Mouse (Mus musculus): Measurements from ENCODE around the gene Slc48a1. TPM values are rescaled to one million over a fixed set of nuclear protein-coding genes. Genes with fewer than 3 reads are reported as not detected.

Gene Slc48a1
- polyA plus RNA-seq, 1 experiment from 2014 or later, result 18.9 TPM

DNA sequence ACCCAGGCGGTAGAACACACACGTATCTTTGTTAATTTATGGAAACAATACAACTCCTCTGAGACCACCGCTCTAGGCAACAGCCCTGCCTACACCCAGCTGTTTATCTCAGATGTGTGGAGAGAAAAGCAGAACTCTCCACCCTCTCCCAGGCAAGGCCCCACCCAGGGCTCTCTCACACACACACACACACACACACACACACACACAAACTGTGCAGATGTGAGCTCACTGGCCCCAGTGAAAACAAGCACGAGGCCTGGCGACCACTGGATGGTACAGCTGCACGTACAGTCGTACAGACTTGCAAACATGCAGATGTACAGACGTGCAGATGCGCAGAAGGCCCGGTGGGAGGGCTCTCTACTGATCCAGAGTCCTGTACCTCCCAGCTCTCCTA is 33.4 kb upstream of the Slc48a1 start:
- Histone ChIP-seq H3K36me3 (replicated peaks) (no peaks in the 10 kb centered on the region), H3K27ac (replicated peaks) (0 out of 2 replicates have a peak overlapping the region, but pooled peaks have one; percentile 30)
- DNase-seq (ENCODE audit: low spot score), result no peak

GRCm38 (mm10) chr15:97745331-97745730 is 33.0 kb upstream of the Slc48a1 start:
- Histone ChIP-seq H3K4me3 (no peak overlapping the region), H3K9me3 (no peaks in the 10 kb centered on the region), H3K27me3 (replicated peaks; ENCODE audit: low read depth, poor library complexity, severe bottlenecking) (no peaks in the 10 kb centered on the region), H3K36me3 (replicated peaks) (no peaks in the 10 kb centered on the region), H3K27ac (replicated peaks) (0 out of 2 replicates have a peak overlapping the region, but pooled peaks have one; percentile 30), H3K4me1 (peaks cover 28% of the 10 kb centered on the region)
- DNase-seq (ENCODE audit: low spot score), result no peak
- 80% methylated on average over 10 of the region's 10 CpGs for WGBS

More for the DNA sequence above, 33.4 kb upstream of the Slc48a1 start:
- 82% methylated on average over 10 of the region's 10 CpGs for WGBS
- Histone ChIP-seq H3K27me3 (replicated peaks; ENCODE audit: low read depth, poor library complexity, severe bottlenecking) (no peaks in the 10 kb centered on the region), H3K9me3 (no peaks in the 10 kb centered on the region), H3K4me3 (no peak overlapping the region), H3K4me1 (peaks cover 26% of the 10 kb centered on the region)

- no peaks in the 10 kb centered on the region for H3K9me3 ChIP-seq
- no peak overlapping the region for H3K4me3 ChIP-seq
- WGBS, result 91% methylated on average over 10 of the region's 10 CpGs
- no peak for DNase-seq (ENCODE audit: low spot score)
- H3K27me3 ChIP-seq (replicated peaks; ENCODE audit: low read depth, poor library complexity, severe bottlenecking), result no peaks in the 10 kb centered on the region
- H3K4me1 ChIP-seq, result peaks cover 35% of the 10 kb centered on the region
- no peak overlapping the region for H3K27ac ChIP-seq (replicated peaks)
- no peaks in the 10 kb centered on the region for H3K36me3 ChIP-seq (replicated peaks)
These were observed 32.0 kb upstream of the Slc48a1 start for GRCm38 (mm10) chr15:97746278-97746677.

DNA sequence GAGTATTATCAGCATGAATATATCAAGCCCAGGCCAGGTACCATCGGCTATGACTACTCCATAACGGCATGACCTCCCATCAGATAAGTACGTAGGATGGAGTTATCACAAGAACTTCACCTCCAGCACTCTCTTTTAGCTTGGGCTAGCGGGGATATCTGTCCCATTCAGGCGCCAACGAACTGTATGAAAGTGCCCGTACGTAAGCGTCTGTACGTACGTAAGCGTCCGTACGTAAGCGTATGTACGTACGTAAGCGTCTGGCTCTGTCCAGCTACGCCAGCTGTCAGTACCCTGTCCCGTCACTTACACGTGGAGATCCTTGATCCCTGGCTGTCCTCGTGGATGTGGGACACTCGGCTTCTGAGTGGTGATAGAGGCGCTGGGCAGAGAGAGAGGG is 31.6 kb upstream of the Slc48a1 start:
- Histone ChIP-seq H3K36me3 (replicated peaks) (no peaks in the 10 kb centered on the region), H3K4me1 (peaks cover 33% of the 10 kb centered on the region), H3K9me3 (no peaks in the 10 kb centered on the region), H3K27ac (replicated peaks) (no peak overlapping the region), H3K4me3 (no peak overlapping the region), H3K27me3 (replicated peaks; ENCODE audit: low read depth, poor library complexity, severe bottlenecking) (no peaks in the 10 kb centered on the region)
- no peak for DNase-seq (ENCODE audit: low spot score)
- 94% methylated on average over 24 of the region's 24 CpGs for WGBS

DNA sequence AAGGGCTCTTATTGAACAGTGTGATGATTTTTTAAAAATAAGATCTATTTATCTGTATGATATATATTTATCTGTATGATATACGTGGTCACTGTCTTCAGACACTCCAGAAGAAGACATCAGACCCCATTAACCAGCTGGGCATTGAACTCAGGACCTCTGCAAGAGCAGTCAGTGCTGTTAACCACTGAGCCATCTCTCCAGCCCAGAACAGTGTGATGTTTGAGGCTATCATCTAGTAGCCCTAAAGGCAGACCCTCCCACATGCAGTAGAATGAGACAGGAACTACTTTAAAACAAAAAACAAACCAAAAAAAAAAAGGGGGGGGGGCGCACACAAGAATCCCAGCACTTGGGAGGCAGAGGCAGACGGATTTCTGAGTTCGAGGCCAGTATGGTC is 30.8 kb upstream of the Slc48a1 start:
- H3K4me1 ChIP-seq, result peaks cover 26% of the 10 kb centered on the region
- no peak for DNase-seq (ENCODE audit: low spot score)
- H3K9me3 ChIP-seq, result no peaks in the 10 kb centered on the region
- no peak overlapping the region for H3K27ac ChIP-seq (replicated peaks)
- H3K36me3 ChIP-seq (replicated peaks), result no peaks in the 10 kb centered on the region
- 91% methylated on average over 4 of the region's 4 CpGs for WGBS
- H3K4me3 ChIP-seq, result no peak overlapping the region
- H3K27me3 ChIP-seq (replicated peaks; ENCODE audit: low read depth, poor library complexity, severe bottlenecking), result no peaks in the 10 kb centered on the region

DNA sequence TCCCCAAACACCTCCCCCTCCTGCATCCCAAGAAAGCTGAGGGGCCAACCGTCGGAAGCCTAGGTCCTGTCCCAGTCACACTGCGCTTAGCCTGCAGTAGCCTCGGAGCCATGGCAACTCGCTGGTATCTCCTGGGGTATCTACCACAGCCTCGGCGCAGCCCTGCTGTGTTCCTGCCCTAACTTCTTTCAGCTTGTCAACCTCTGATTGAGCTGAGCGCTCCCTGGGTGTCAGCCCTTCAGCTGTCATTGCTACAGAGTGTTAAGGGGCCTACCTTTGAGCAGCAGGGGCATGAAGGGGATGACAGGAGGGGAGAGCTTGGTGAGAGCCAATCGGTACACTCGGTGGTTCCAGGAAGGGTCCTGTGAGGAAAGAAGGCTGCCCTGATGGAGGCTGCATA is 30.0 kb upstream of the Slc48a1 start:
- no peak for DNase-seq (ENCODE audit: low spot score)
- no peaks in the 10 kb centered on the region for H3K36me3 ChIP-seq (replicated peaks)
- no peaks in the 10 kb centered on the region for H3K9me3 ChIP-seq
- no peaks in the 10 kb centered on the region for H3K27me3 ChIP-seq (replicated peaks; ENCODE audit: low read depth, poor library complexity, severe bottlenecking)
- H3K27ac ChIP-seq (replicated peaks), result no peak overlapping the region
- whole genome bisulfite sequencing, result 57% methylated on average over 10 of the region's 10 CpGs
- no peak overlapping the region for H3K4me3 ChIP-seq
- peaks cover 26% of the 10 kb centered on the region for H3K4me1 ChIP-seq

DNA sequence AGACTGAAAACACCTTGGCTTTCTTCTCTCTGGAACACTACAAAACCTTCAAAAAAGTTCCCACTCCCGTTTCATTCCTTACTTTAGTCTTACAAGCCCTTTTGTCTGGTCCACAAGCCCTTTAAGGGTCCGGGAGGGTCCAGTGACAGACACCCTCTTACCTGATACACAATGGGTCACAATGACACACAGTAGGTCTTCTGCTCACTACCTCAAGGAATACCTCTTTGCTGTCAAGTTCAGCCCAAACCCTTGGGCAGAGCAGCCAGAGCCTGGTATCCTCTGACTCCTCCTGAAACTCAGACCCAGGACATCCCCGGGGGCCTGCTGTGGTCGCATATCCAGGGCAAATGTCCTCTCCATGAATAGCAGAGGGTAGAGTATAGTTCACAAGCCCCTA is 29.4 kb upstream of the Slc48a1 start:
- no peak overlapping the region for H3K4me3 ChIP-seq
- WGBS, result 89% methylated on average over 4 of the region's 4 CpGs
- no peaks in the 10 kb centered on the region for H3K36me3 ChIP-seq (replicated peaks)
- no peak overlapping the region for H3K27ac ChIP-seq (replicated peaks)
- peaks cover 27% of the 10 kb centered on the region for H3K4me1 ChIP-seq
- no peaks in the 10 kb centered on the region for H3K27me3 ChIP-seq (replicated peaks; ENCODE audit: low read depth, poor library complexity, severe bottlenecking)
- no peaks in the 10 kb centered on the region for H3K9me3 ChIP-seq
- DNase-seq (ENCODE audit: low spot score), result no peak

DNA sequence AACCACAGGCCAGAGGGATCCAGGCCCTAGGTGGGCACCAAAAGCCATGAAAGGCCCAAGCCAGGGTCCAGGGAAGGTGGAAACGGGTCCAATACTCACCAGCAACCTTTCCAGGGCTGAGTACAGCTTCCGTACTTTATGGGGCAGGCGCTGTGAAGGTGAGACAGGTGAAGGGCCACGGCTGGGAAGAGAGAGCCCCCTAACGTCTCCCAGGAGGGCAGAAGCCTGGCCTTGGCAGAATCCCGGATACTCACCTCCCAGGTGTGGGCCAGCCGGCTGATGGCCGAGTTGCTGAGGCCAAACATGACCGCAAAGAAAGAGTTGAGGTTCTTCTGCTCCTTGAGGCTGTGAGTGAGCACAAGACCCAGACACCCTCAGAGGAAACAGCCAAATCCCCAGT is 28.9 kb upstream of the Slc48a1 start:
- Histone ChIP-seq H3K4me1 (peaks cover 27% of the 10 kb centered on the region), H3K36me3 (replicated peaks) (no peaks in the 10 kb centered on the region), H3K27me3 (replicated peaks; ENCODE audit: low read depth, poor library complexity, severe bottlenecking) (no peaks in the 10 kb centered on the region), H3K4me3 (no peak overlapping the region), H3K9me3 (no peaks in the 10 kb centered on the region), H3K27ac (replicated peaks) (no peak overlapping the region)
- DNase-seq (ENCODE audit: low spot score), result no peak
- 89% methylated on average over 9 of the region's 9 CpGs for WGBS

DNA sequence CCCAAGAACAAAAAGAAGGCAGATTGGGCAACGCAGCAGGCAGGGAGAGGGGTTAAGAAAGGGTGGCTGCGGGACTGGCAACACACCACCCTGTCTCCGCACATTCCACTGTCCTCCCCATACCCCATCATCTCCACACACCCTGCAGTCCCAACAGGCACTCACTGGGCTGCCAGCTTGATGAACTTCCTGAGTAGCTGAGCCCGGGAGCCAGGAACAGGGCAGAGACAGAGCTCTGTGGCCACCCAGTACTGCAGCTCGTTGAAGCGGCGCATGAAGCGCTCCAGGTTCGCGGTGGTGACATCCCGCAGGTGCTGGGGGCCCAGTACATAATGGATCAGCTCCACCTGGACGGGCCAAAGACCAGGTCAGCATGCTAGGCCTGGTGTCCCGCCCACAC is 28.5 kb upstream of the Slc48a1 start:
- DNase-seq (ENCODE audit: low spot score), result no peak
- WGBS, result 87% methylated on average over 13 of the region's 13 CpGs
- no peak overlapping the region for H3K4me3 ChIP-seq
- peaks cover 30% of the 10 kb centered on the region for H3K4me1 ChIP-seq
- H3K36me3 ChIP-seq (replicated peaks), result no peaks in the 10 kb centered on the region
- no peak overlapping the region for H3K27ac ChIP-seq (replicated peaks)
- no peaks in the 10 kb centered on the region for H3K27me3 ChIP-seq (replicated peaks; ENCODE audit: low read depth, poor library complexity, severe bottlenecking)
- H3K9me3 ChIP-seq, result no peaks in the 10 kb centered on the region

GRCm38 (mm10) chr15:97750697-97751096 is 27.6 kb upstream of the Slc48a1 start:
- peak overlapping the region; percentile 54; the same call in 1 of the 2 replicates for H3K27ac ChIP-seq (replicated peaks)
- 56% methylated on average over 12 of the region's 12 CpGs for WGBS

DNA sequence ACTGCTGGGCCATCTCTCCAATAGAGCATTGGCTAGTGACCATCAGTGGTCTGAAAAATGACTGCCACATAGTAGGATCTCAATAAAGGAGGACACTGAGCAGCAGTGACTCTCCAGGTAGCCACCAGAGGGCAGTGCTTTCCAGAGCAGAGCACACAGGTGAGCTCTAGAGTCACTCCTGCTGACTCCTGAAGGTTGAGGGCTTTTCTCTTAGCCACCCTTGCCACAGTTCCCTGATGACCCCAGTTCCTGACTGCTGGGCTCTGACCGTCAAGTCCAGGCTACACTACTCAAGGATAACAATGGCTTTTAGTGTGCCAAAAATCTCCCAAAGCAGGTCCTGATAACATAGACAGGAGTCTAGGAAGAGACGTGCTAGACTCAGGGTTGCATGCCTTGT is 26.6 kb upstream of the Slc48a1 start:
- no peaks in the 10 kb centered on the region for H3K27me3 ChIP-seq (replicated peaks; ENCODE audit: low read depth, poor library complexity, severe bottlenecking)
- H3K9me3 ChIP-seq, result no peaks in the 10 kb centered on the region
- DNase-seq (ENCODE audit: low spot score), result no peak
- H3K4me1 ChIP-seq, result peaks cover 36% of the 10 kb centered on the region
- 82% methylated on average over 2 of the region's 2 CpGs for WGBS
- no peak overlapping the region for H3K4me3 ChIP-seq
- H3K36me3 ChIP-seq (replicated peaks), result no peaks in the 10 kb centered on the region
- no peak overlapping the region for H3K27ac ChIP-seq (replicated peaks)

More at GRCm38 (mm10) chr15:97750697-97751096, 27.6 kb upstream of the Slc48a1 start:
- Histone ChIP-seq H3K9me3 (no peaks in the 10 kb centered on the region), H3K36me3 (replicated peaks) (no peaks in the 10 kb centered on the region), H3K27me3 (replicated peaks; ENCODE audit: low read depth, poor library complexity, severe bottlenecking) (no peaks in the 10 kb centered on the region), H3K4me3 (no peak overlapping the region), H3K4me1 (peaks cover 34% of the 10 kb centered on the region)
- no peak for DNase-seq (ENCODE audit: low spot score)

GRCm38 (mm10) chr15:97752491-97752890 is 25.8 kb upstream of the Slc48a1 start:
- peaks cover 36% of the 10 kb centered on the region for H3K4me1 ChIP-seq
- peaks cover 5% of the 10 kb centered on the region; the same call in 1 of the 2 replicates for H3K27me3 ChIP-seq (replicated peaks; ENCODE audit: low read depth, poor library complexity, severe bottlenecking)
- H3K4me3 ChIP-seq, result no peak overlapping the region
- no peak overlapping the region for H3K27ac ChIP-seq (replicated peaks)
- no peak for DNase-seq (ENCODE audit: low spot score)
- no peaks in the 10 kb centered on the region for H3K9me3 ChIP-seq
- H3K36me3 ChIP-seq (replicated peaks), result no peaks in the 10 kb centered on the region
- 92% methylated on average over 5 of the region's 5 CpGs for WGBS

- no peak overlapping the region for H3K4me3 ChIP-seq
- H3K27ac ChIP-seq (replicated peaks), result 0 out of 2 replicates have a peak overlapping the region, but pooled peaks have one; percentile 62
- no peaks in the 10 kb centered on the region for H3K36me3 ChIP-seq (replicated peaks)
- H3K27me3 ChIP-seq (replicated peaks; ENCODE audit: low read depth, poor library complexity, severe bottlenecking), result peaks cover 5% of the 10 kb centered on the region; the same call in 1 of the 2 replicates
- peaks cover 31% of the 10 kb centered on the region for H3K4me1 ChIP-seq
- DNase-seq (ENCODE audit: low spot score), result no peak
- H3K9me3 ChIP-seq, result no peaks in the 10 kb centered on the region
- WGBS, result 64% methylated on average over 6 of the region's 6 CpGs
These were observed 23.8 kb upstream of the Slc48a1 start for GRCm38 (mm10) chr15:97754476-97754875.
